Comparison of ENCODE assay signal across 16 mouse cellular contexts in genomic region chr4:59803358-59803757, GRCm38 (mm10). TPM values are rescaled to one million over a fixed set of nuclear protein-coding genes. Genes with fewer than 3 reads are reported as not detected.
DNase-seq lines count a peak whose midpoint lies in the region; ATAC-seq and TF ChIP-seq lines count a peak whose summit lies in the region.
"Had no signal": no experiment of that assay in that cellular context is flagged by ENCODE, and none has a peak within 500 bp of the region (broad histone marks: within the 10 kb centered on the region; RNA-seq: fewer than 3 reads in every experiment).

No protein-coding gene starts in this region.

- 44% methylated on average over 5 of the region's 5 CpGs for WGBS in liver, embryonic 11.5 days
- 28% methylated on average over 5 of the region's 5 CpGs for WGBS in liver, embryonic 13.5 days (ENCODE audit: insufficient replicate concordance)

- no peak overlapping the region for H3K9ac ChIP-seq in liver, embryonic 11.5 days (ENCODE audit: low read depth, low read length)
- no peak overlapping the region for H3K9ac ChIP-seq in CH12.LX (ENCODE audit: insufficient read depth, low read depth)
- H3K9ac ChIP-seq in liver, embryonic 13.5 days: 0 out of 2 replicates have a peak overlapping the region, but pooled peaks have one; percentile 24
- H3K9ac ChIP-seq: lung, embryonic 15.5 days; midbrain, embryonic 15.5 days had no signal

- dilution Hi-C loops in CH12.LX (cut with MboI; ENCODE audit: extremely low pct_ligation_motif_present, extremely low pct_unique_long_range_greater_than_20kb, low sequenced_read_pairs): no loop called here

- no peak for TF ChIP-seq CTCF in CH12.LX (conservative IDR thresholded peaks at IDR 0.05 in 1 of 2, IDR thresholded peaks at IDR 0.05 in 1 of 2; ENCODE audit: low read depth in 2 of 2, low read length in 2 of 2)

- H3K27ac ChIP-seq in liver, embryonic 11.5 days (ENCODE audit: low read depth, low read length): peak overlapping the region; percentile 66
- peak overlapping the region; percentile 66; the same call in 1 of the 2 replicates for H3K27ac ChIP-seq in CH12.LX (ENCODE audit: insufficient read depth, low read depth)
- H3K27ac ChIP-seq in liver, embryonic 13.5 days: peak overlapping the region; percentile 74
- H3K27ac ChIP-seq: lung, embryonic 15.5 days; midbrain, embryonic 15.5 days had no signal

- H3K27me3 ChIP-seq in liver, embryonic 11.5 days (replicated peaks; ENCODE audit: control insufficient read depth, insufficient read depth, low read length): no peaks in the 10 kb centered on the region
- no peaks in the 10 kb centered on the region for H3K27me3 ChIP-seq in CH12.LX (replicated peaks)
- no peaks in the 10 kb centered on the region for H3K27me3 ChIP-seq in liver, embryonic 13.5 days
- H3K27me3 ChIP-seq: lung, embryonic 15.5 days; midbrain, embryonic 15.5 days had no signal

- peaks cover 10% of the 10 kb centered on the region for H3K79me2 ChIP-seq in CH12.LX (replicated peaks; ENCODE audit: control insufficient read depth, extremely low read depth, insufficient read depth, poor library complexity, severe bottlenecking)

- in situ Hi-C loops in CH12.LX (cut with MboI; ENCODE audit: low pct_ligation_motif_present, low pct_unique_long_range_greater_than_20kb, low sequenced_read_pairs): no loop called here

- no peaks in the 10 kb centered on the region for H3K36me3 ChIP-seq in liver, embryonic 11.5 days (ENCODE audit: control insufficient read depth, insufficient read depth, low read length)
- peaks cover 0 to 4% of the 10 kb centered on the region in 2 experiments for H3K36me3 ChIP-seq in CH12.LX (replicated peaks in 1 of 2; ENCODE audit: control insufficient read depth in 1 of 2, insufficient read depth in 1 of 2, low read length in 1 of 2)
- no peaks in the 10 kb centered on the region for H3K36me3 ChIP-seq in liver, embryonic 13.5 days
- H3K36me3 ChIP-seq: lung, embryonic 15.5 days; midbrain, embryonic 15.5 days had no signal

- TF ChIP-seq RAD21 in CH12.LX (IDR thresholded peaks at IDR 0.05; ENCODE audit: low read depth, low read length): no peak; the same call in 1 of the 2 replicates

- no peak for ATAC-seq in liver, embryonic 11.5 days (replicated peaks; ENCODE audit: low FRiP score)
- ATAC-seq in liver, embryonic 13.5 days (ENCODE audit: low read depth): no peak
- peak; percentile 58 for ATAC-seq in neutrophil, adult 5-6 weeks (ENCODE audit: extremely low read depth, insufficient number of reproducible peaks, low FRiP score, poor library complexity, severe bottlenecking)
- no peak for ATAC-seq in frontal cortex, adult (ENCODE audit: low TSS enrichment)
- ATAC-seq: intestine, embryonic 16.5 days; midbrain, embryonic 15.5 days had no signal

- no peak for TF ChIP-seq POLR2A in CH12.LX (IDR thresholded peaks at IDR 0.05; ENCODE audit: low read depth, low read length)

- H3K4me2 ChIP-seq in liver, embryonic 11.5 days: no peak overlapping the region
- H3K4me2 ChIP-seq in CH12.LX (ENCODE audit: insufficient read depth, low read depth, poor library complexity, severe bottlenecking): 0 out of 2 replicates have a peak overlapping the region, but pooled peaks have one; percentile 19
- H3K4me2 ChIP-seq in liver, embryonic 13.5 days: no peak overlapping the region
- H3K4me2 ChIP-seq: lung, embryonic 15.5 days; midbrain, embryonic 15.5 days had no signal

- no peaks in the 10 kb centered on the region for H3K9me3 ChIP-seq in liver, embryonic 11.5 days (ENCODE audit: control insufficient read depth, low read length)
- no peaks in the 10 kb centered on the region for H3K9me3 ChIP-seq in CH12.LX (replicated peaks; ENCODE audit: low read length)
- no peaks in the 10 kb centered on the region for H3K9me3 ChIP-seq in liver, embryonic 13.5 days (replicated peaks)
- H3K9me3 ChIP-seq: lung, embryonic 15.5 days; midbrain, embryonic 15.5 days had no signal

- DNase-seq in liver, embryonic 11.5 days (ENCODE audit: low spot score): no peak
- DNase-seq in liver (no peak), CH12.LX (ENCODE audit: extremely low read depth) (peak; percentile 91)
- DNase-seq in liver, embryonic 13.5 days: no peak
- no peak for DNase-seq in cerebellum, postnatal 36 days
- DNase-seq in cerebellum, adult 18-20 months: no peak
- DNase-seq: gastrocnemius, postnatal 36 days; heart, postnatal 14 days; kidney, postnatal 4 days; right cerebral cortex, postnatal 4 days had no signal

- H3K4me3 ChIP-seq in liver, embryonic 11.5 days (ENCODE audit: low read depth, low read length): no peak overlapping the region
- H3K4me3 ChIP-seq in CH12.LX (replicated peaks in 1 of 3; ENCODE audit: low read depth in 2 of 3, low read length in 2 of 3, poor library complexity in 1 of 3): no peak overlapping the region
- no peak overlapping the region for H3K4me3 ChIP-seq in liver, embryonic 13.5 days (replicated peaks)
- H3K4me3 ChIP-seq: left cerebral cortex, adult 2 months; lung, embryonic 15.5 days; midbrain, embryonic 15.5 days had no signal

- TF ChIP-seq EP300 in CH12.LX (IDR thresholded peaks at IDR 0.05; ENCODE audit: low read length): peak; percentile 87

- peaks cover 28% of the 10 kb centered on the region for H3K4me1 ChIP-seq in liver, embryonic 11.5 days (replicated peaks; ENCODE audit: control insufficient read depth, insufficient read depth, low read length)
- peaks cover 13 to 53% of the 10 kb centered on the region in 2 experiments for H3K4me1 ChIP-seq in CH12.LX (ENCODE audit: control insufficient read depth in 1 of 2, insufficient read depth in 2 of 2)
- H3K4me1 ChIP-seq in liver, embryonic 13.5 days (replicated peaks): peaks cover 56% of the 10 kb centered on the region

TF ChIP-seq in CH12.LX, 34 proteins besides CTCF, POLR2A, EP300 and RAD21 (continues in another document):
- TF ChIP-seq USF1 (IDR thresholded peaks at IDR 0.05; ENCODE audit: low read depth, low read length) (peak; percentile 58), IRF4 (IDR thresholded peaks at IDR 0.05; ENCODE audit: low read depth, low read length) (peak; percentile 84), MAFK (IDR thresholded peaks at IDR 0.05; ENCODE audit: insufficient replicate concordance, low read length) (peak; percentile 62; the same call in 1 of the 2 replicates), UBTF (IDR thresholded peaks at IDR 0.05; ENCODE audit: low read depth, low read length) (no peak), USF2 (conservative IDR thresholded peaks at IDR 0.05; ENCODE audit: low read depth, low read length) (0 out of 2 replicates have a peak, but pooled peaks have one; percentile 19), E2F4 (IDR thresholded peaks at IDR 0.05; ENCODE audit: insufficient replicate concordance, low read depth, low read length) (peak; percentile 89; the same call in 1 of the 2 replicates), MXI1 (IDR thresholded peaks at IDR 0.05; ENCODE audit: low read depth, low read length) (peak; percentile 79), RCOR1 (conservative IDR thresholded peaks at IDR 0.05; ENCODE audit: low read depth, low read length) (peak; percentile 86), MAX (IDR thresholded peaks at IDR 0.05; ENCODE audit: low read length) (peak; percentile 92), GABPA (IDR thresholded peaks at IDR 0.05; ENCODE audit: insufficient replicate concordance, low read depth, low read length) (no peak), BHLHE40 (IDR thresholded peaks at IDR 0.05; ENCODE audit: low read depth, low read length) (peak; percentile 95), NELFE (IDR thresholded peaks at IDR 0.05; ENCODE audit: low read depth, low read length) (peak; percentile 22; the same call in 1 of the 2 replicates), ZKSCAN1 (IDR thresholded peaks at IDR 0.05; ENCODE audit: borderline replicate concordance, low read depth, low read length) (no peak), CHD1 (IDR thresholded peaks at IDR 0.05; ENCODE audit: low read depth, low read length) (no peak), JUN (IDR thresholded peaks at IDR 0.05; ENCODE audit: insufficient read depth, low read depth, low read length) (peak; percentile 39; the same call in 1 of the 2 replicates), TCF12 (IDR thresholded peaks at IDR 0.05; ENCODE audit: low read depth, low read length) (peak; percentile 77), ZC3H11A (IDR thresholded peaks at IDR 0.05; ENCODE audit: low read depth, low read length) (no peak), JUND (conservative IDR thresholded peaks at IDR 0.05; ENCODE audit: low read depth, low read length) (peak; percentile 74), HCFC1 (IDR thresholded peaks at IDR 0.05; ENCODE audit: low read depth, low read length) (peak; percentile 46), ETS1 (conservative IDR thresholded peaks at IDR 0.05; ENCODE audit: low read depth, low read length) (peak; percentile 87), SIN3A (IDR thresholded peaks at IDR 0.05; ENCODE audit: low read length) (peak; percentile 74), ELF1 (IDR thresholded peaks at IDR 0.05; ENCODE audit: low read depth, low read length) (peak; percentile 76), ZNF384 (IDR thresholded peaks at IDR 0.05; ENCODE audit: low read depth, low read length) (peak; percentile 3; the same call in 1 of the 2 replicates), CHD2 (IDR thresholded peaks at IDR 0.05; ENCODE audit: low read length) (peak; percentile 67), NRF1 (IDR thresholded peaks at IDR 0.05; ENCODE audit: low read depth, low read length) (no peak), MAZ (IDR thresholded peaks at IDR 0.05; ENCODE audit: low read depth, low read length) (peak; percentile 73; the same call in 1 of the 2 replicates), SMC3 (IDR thresholded peaks at IDR 0.05; ENCODE audit: low read depth, low read length) (no peak), KAT2A (IDR thresholded peaks at IDR 0.05; ENCODE audit: insufficient replicate concordance, low read length) (no peak), POLR2AphosphoS2 (IDR thresholded peaks at IDR 0.05; ENCODE audit: low read depth, low read length) (no peak)

RNA-seq across cellular contexts. Expression of gene Inip, which starts 2.0 kb away (rescaled TPM):
- polyA plus RNA-seq in liver, embryonic 11.5 days (2014; fragmentation: Nextera tagmentation; extraction: Ambion mirVana): 49.9 and 53.8 TPM in 2 replicates
- total RNA-seq in CH12.LX (2012; rRNA removed) (24.3 and 28.9 TPM in 2 replicates), CH12.LX (2014; rRNA removed) (67.1 and 73.2 TPM in 2 replicates)
- polyA plus RNA-seq in CH12.LX (2012; ENCODE audit: insufficient read length, low read depth): 32.5 and 38.5 TPM in 2 replicates
- 24.7 and 30.0 TPM in 2 replicates for polyA plus RNA-seq in liver, embryonic 13.5 days (2015; fragmentation: Nextera tagmentation; extraction: Ambion mirVana)
- total RNA-seq in neutrophil, adult 5-6 weeks (2017): 30.2 and 44.9 TPM in 2 replicates

RNA-seq across cellular contexts. Expression of gene Snx30, which starts 2.3 kb away (rescaled TPM):
- 5.7 and 6.5 TPM in 2 replicates for polyA plus RNA-seq in liver, embryonic 11.5 days (2014; fragmentation: Nextera tagmentation; extraction: Ambion mirVana)
- 8.1 and 8.4 TPM in 2 replicates for total RNA-seq in CH12.LX (2012; rRNA removed)
- total RNA-seq in CH12.LX (2014; rRNA removed): 7.9 and 9.7 TPM in 2 replicates
- 15.9 and 16.9 TPM in 2 replicates for polyA plus RNA-seq in CH12.LX (2012; ENCODE audit: insufficient read length, low read depth)
- polyA plus RNA-seq in liver, embryonic 13.5 days (2015; fragmentation: Nextera tagmentation; extraction: Ambion mirVana): 3.4 and 4.5 TPM in 2 replicates
- total RNA-seq in neutrophil, adult 5-6 weeks (2017): 71.2 and 76.0 TPM in 2 replicates
